Mouse (Mus musculus): ENCODE measurements at regions not wholly inside any gene's neighbourhood (a gene's known extent, or its start where the extent isn't known, plus 50 kb on each side); places are given as distances from the start of the nearest gene placed in this dataset.

GRCm38 (mm10) chr8:6010712-6011111, 905.6 kb upstream of the Slc10a2 start:
- DNase-seq (ENCODE audit: extremely low read depth, low read depth, low spot score), result no peak

DNA sequence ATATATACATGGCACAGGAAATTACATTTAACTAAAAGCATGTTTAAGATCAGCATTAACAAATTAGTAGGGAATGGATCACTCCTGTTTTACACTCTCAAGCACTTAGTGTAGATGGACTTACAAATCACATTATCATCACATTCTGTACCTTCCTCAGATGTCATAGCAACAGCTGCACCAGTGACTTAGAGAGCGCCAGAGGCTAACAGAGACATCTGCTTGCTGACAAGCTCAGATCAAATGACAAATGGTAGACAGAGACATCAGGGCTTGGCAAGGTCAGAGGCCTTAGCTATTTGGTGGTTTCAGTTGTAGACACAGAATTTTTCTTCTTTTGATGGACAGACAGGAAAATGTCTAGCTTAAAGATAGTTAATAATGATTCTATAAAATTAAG, 897.5 kb upstream of the Slc10a2 start:
- DNase-seq (ENCODE audit: extremely low read depth, low read depth, low spot score), result no peak

- DNase-seq (ENCODE audit: extremely low read depth, low read depth, low spot score), result no peak
These were observed 889.7 kb upstream of the Slc10a2 start for GRCm38 (mm10) chr8:5994846-5995245.

DNA sequence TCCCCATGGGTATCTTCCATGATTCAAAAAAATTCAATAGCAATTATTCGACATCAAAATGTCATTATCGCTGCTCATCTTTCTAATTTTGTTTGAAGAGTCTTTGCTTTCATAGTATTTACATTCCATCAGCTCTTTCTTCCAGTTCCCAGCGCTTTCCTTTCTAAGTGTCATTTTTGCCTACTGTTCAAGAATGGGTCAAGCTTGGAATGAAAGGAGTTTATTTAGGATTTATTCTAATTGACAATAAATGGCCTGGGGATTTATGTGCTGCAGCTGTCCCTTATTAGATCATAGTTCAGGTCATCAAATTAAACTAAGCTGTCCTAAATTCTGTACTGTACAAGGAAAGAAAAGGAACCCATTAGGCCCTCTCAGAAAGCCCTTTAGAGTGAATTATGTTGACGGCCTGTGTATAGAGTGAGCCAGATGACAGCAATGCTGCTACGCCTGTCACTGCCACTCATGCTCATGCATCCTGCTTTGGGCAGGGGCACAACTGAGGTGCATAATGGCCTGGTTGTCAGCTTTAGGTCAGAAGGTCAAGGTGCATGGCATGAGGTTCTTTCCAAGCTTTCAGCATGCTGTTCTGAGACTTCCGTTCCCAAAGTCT, 860.4 kb upstream of the Slc10a2 start:
- DNase-seq (ENCODE audit: extremely low read depth, low read depth, low spot score), result no peak

GRCm38 (mm10) chr8:5964299-5964698, 859.1 kb upstream of the Slc10a2 start:
- no peak for DNase-seq (ENCODE audit: extremely low read depth, low read depth, low spot score)

GRCm38 (mm10) chr8:5938057-5938456, 832.9 kb upstream of the Slc10a2 start:
- no peak for DNase-seq (ENCODE audit: extremely low read depth, low read depth, low spot score)

GRCm38 (mm10) chr8:5918136-5918535, 813.0 kb upstream of the Slc10a2 start:
- no peak for DNase-seq (ENCODE audit: extremely low read depth, low read depth, low spot score)

All from fat pad, adult 2 months (tissue).